ENCODE assay signal across 16 mouse cellular contexts in genomic region chr11:6964524-6964923, GRCm38 (mm10).
DNase-seq lines count a peak whose midpoint lies in the region.
"Had no signal": no experiment of that assay in that cellular context is flagged by ENCODE, and none has a peak within 500 bp of the region (broad histone marks: within the 10 kb centered on the region; RNA-seq: fewer than 3 reads in every experiment).

No protein-coding gene starts in this region.

- DNase-seq in cerebellum, adult 11-12 months = peak; percentile 4
- DNase-seq in cerebellum, adult 8-10 months = no peak
- peak; percentile 14 for DNase-seq in kidney, adult 9 months
- DNase-seq in kidney, postnatal 4 days = no peak
- peak; percentile 76 for DNase-seq in brain, adult 2 months (ENCODE audit: low read depth, low spot score)
- DNase-seq in layer of hippocampus, adult 8-10 months (ENCODE audit: low spot score in 2 of 2) = peak; percentile 36 to 68
- DNase-seq in thymus, postnatal 4 days = no peak
- DNase-seq in adrenal gland, adult 2 months = no peak
- DNase-seq: adrenal gland, postnatal 10 days; cerebellum, postnatal 25 days; forebrain, postnatal 0 days; gastrocnemius, postnatal 36 days; kidney, adult 2 months; kidney, postnatal 14 days; liver, postnatal 0 days; lung, postnatal 10 days had no signal

Comparison
In these comparisons a context has a peak if more than half of its experiments do, and no peak if none do; other contexts are left out.
1. DNase-seq: peak in cerebellum, adult 11-12 months (single experiment), kidney, adult 9 months (single experiment), brain, adult 2 months (single experiment) and layer of hippocampus, adult 8-10 months (2 of 2); none in cerebellum, adult 8-10 months (single experiment), kidney, postnatal 4 days (0 of 2), thymus, postnatal 4 days (single experiment) and adrenal gland, adult 2 months (single experiment).